ENCODE assay signal across 8 mouse cellular contexts in genomic region chrX:100774341-100774811, GRCm38 (mm10). TPM values are rescaled to one million over a fixed set of nuclear protein-coding genes. Genes with fewer than 3 reads are reported as not detected.
DNase-seq lines count a peak whose midpoint lies in the region; ATAC-seq lines count a peak whose summit lies in the region.

No protein-coding gene starts in this region.

- peaks cover 3% of the 10 kb centered on the region; the same call in 1 of the 2 replicates for H3K4me1 ChIP-seq in embryonic facial prominence, embryonic 14.5 days (ENCODE audit: control insufficient read depth, insufficient read depth, low read length)
- peaks cover 8% of the 10 kb centered on the region for H3K4me1 ChIP-seq in heart, embryonic 13.5 days
- H3K4me1 ChIP-seq in kidney, embryonic 16.5 days (ENCODE audit: insufficient read depth, low read length) = no peaks in the 10 kb centered on the region

- no peaks in the 10 kb centered on the region for H3K27me3 ChIP-seq in embryonic facial prominence, embryonic 14.5 days (replicated peaks; ENCODE audit: control insufficient read depth, insufficient read depth, low read length)
- peaks cover 5% of the 10 kb centered on the region for H3K27me3 ChIP-seq in heart, embryonic 13.5 days (replicated peaks)
- H3K27me3 ChIP-seq in kidney, embryonic 16.5 days (ENCODE audit: insufficient read depth, low read length) = no peaks in the 10 kb centered on the region

- no peak overlapping the region for H3K27ac ChIP-seq in embryonic facial prominence, embryonic 14.5 days (replicated peaks; ENCODE audit: low read depth, low read length)
- no peak overlapping the region for H3K27ac ChIP-seq in heart, embryonic 13.5 days (replicated peaks)
- H3K27ac ChIP-seq in kidney, embryonic 16.5 days (ENCODE audit: low read length) = 0 out of 2 replicates have a peak overlapping the region, but pooled peaks have one; percentile 24

- H3K4me2 ChIP-seq in embryonic facial prominence, embryonic 14.5 days (ENCODE audit: low read depth, low read length) = peak overlapping the region; percentile 56
- H3K4me2 ChIP-seq in heart, embryonic 13.5 days = peak overlapping the region; percentile 70
- H3K4me2 ChIP-seq in kidney, embryonic 16.5 days (replicated peaks; ENCODE audit: low read depth, low read length) = peak overlapping the region; percentile 55

- DNase-seq in CD4-positive, CD25-positive, alpha-beta regulatory T cell, adult 2 months (ENCODE audit: low read depth, low spot score) = peak; percentile 82
- peak; percentile 72 to 91 for DNase-seq in adrenal gland, adult (ENCODE audit: inconsistent age in 2 of 2, low spot score in 1 of 2)
- peak; percentile 54 for DNase-seq in embryonic facial prominence, embryonic 14.5 days (ENCODE audit: low spot score)
- peak; percentile 61 for DNase-seq in lung, postnatal 25 days (ENCODE audit: low spot score)
- peak; percentile 54 for DNase-seq in ovary, postnatal 14 days (ENCODE audit: low spot score)
- DNase-seq in urinary bladder, adult 2 months (ENCODE audit: low spot score) = peak; percentile 64

- no peaks in the 10 kb centered on the region for H3K36me3 ChIP-seq in embryonic facial prominence, embryonic 14.5 days (ENCODE audit: control insufficient read depth, insufficient read depth, low read length)
- H3K36me3 ChIP-seq in heart, embryonic 13.5 days = no peaks in the 10 kb centered on the region
- no peaks in the 10 kb centered on the region for H3K36me3 ChIP-seq in kidney, embryonic 16.5 days (ENCODE audit: insufficient read depth, low read length)

- peak overlapping the region; percentile 50 for H3K4me3 ChIP-seq in embryonic facial prominence, embryonic 14.5 days (ENCODE audit: low read depth, low read length)
- H3K4me3 ChIP-seq in heart, embryonic 13.5 days = peak overlapping the region; percentile 56
- peak overlapping the region; percentile 51 for H3K4me3 ChIP-seq in kidney, embryonic 16.5 days (ENCODE audit: low read length)

- 0 out of 2 replicates have a peak, but pooled peaks have one; percentile 20 for ATAC-seq in embryonic facial prominence, embryonic 14.5 days (ENCODE audit: low read depth)
- ATAC-seq in heart, embryonic 13.5 days (ENCODE audit: extremely low read depth, insufficient number of reproducible peaks, low FRiP score, low TSS enrichment) = no peak
- peak; percentile 35; the same call in 1 of the 2 replicates for ATAC-seq in kidney, embryonic 16.5 days (ENCODE audit: low FRiP score, low TSS enrichment)

- H3K9me3 ChIP-seq in embryonic facial prominence, embryonic 14.5 days (ENCODE audit: control insufficient read depth, low read length) = no peaks in the 10 kb centered on the region
- H3K9me3 ChIP-seq in heart, embryonic 13.5 days = no peaks in the 10 kb centered on the region
- no peaks in the 10 kb centered on the region for H3K9me3 ChIP-seq in kidney, embryonic 16.5 days (ENCODE audit: low read length)

- 18% methylated on average over 14 of the region's 23 CpGs for whole genome bisulfite sequencing in embryonic facial prominence, embryonic 14.5 days
- 21% methylated on average over 23 of the region's 23 CpGs for WGBS in heart, embryonic 13.5 days
- 15% methylated on average over 23 of the region's 23 CpGs for WGBS in kidney, embryonic 16.5 days

- H3K9ac ChIP-seq in embryonic facial prominence, embryonic 14.5 days (ENCODE audit: low read depth, low read length) = peak overlapping the region; percentile 73
- peak overlapping the region; percentile 79 for H3K9ac ChIP-seq in heart, embryonic 13.5 days
- H3K9ac ChIP-seq in kidney, embryonic 16.5 days (replicated peaks; ENCODE audit: low read length) = peak overlapping the region; percentile 69

RNA-seq across cellular contexts. Expression of gene Dlg3, which starts 6.9 kb away (rescaled TPM):
- polyA plus RNA-seq in embryonic facial prominence, embryonic 14.5 days (2014; fragmentation: Nextera tagmentation; extraction: Ambion mirVana) = 4.5 and 6.2 TPM in 2 replicates
- polyA plus RNA-seq in heart, embryonic 13.5 days (2015; fragmentation: Nextera tagmentation; extraction: Ambion mirVana) = 1.6 and 1.7 TPM in 2 replicates
- polyA plus RNA-seq in kidney, embryonic 16.5 days (2015; fragmentation: Nextera tagmentation; extraction: Ambion mirVana) = 6.7 and 9.1 TPM in 2 replicates
- polyA plus RNA-seq in urinary bladder, adult 2 months (2012; rRNA removed) = 29.3 and 33.7 TPM in 2 replicates

RNA-seq across cellular contexts. Expression of gene Gdpd2, which starts 44.7 kb away (rescaled TPM):
- polyA plus RNA-seq in embryonic facial prominence, embryonic 14.5 days (2014; fragmentation: Nextera tagmentation; extraction: Ambion mirVana) = 7.1 and 7.5 TPM in 2 replicates
- 0.71 and 1.5 TPM in 2 replicates for polyA plus RNA-seq in heart, embryonic 13.5 days (2015; fragmentation: Nextera tagmentation; extraction: Ambion mirVana)
- 2.0 and 2.3 TPM in 2 replicates for polyA plus RNA-seq in kidney, embryonic 16.5 days (2015; fragmentation: Nextera tagmentation; extraction: Ambion mirVana)
- polyA plus RNA-seq in urinary bladder, adult 2 months (2012; rRNA removed) = 0.28 and 0.45 TPM in 2 replicates
